Mouse (Mus musculus): Measurements from ENCODE around the gene Cdc42ep4. TPM values are rescaled to one million over a fixed set of nuclear protein-coding genes. Genes with fewer than 3 reads are reported as not detected.

The Cdc42ep4 gene
- polyA plus RNA-seq, 1 experiment from 2014 or later: 37.0 TPM

DNA sequence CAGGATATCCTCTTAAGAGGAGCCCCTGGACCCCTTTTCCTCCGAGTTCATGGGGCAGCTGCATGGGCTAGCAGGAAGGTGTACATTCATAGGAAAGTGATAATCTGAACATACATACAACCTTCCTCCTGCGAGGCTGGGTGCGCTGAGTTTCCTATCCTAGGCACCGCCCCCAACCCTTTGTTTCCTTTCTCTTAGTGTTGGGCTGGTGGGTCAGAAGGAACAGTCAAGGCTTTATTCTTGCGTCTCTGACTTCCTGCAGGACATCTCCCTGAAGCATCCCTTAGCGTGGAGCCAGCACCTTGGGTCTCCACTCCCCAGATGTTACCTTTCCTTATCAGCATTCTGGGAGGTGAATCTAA, 28.0 kb upstream of the Cdc42ep4 start:
- no peaks in the 10 kb centered on the region for H3K36me3 ChIP-seq (ENCODE audit: control insufficient read depth, insufficient read depth, low read length)
- 17% methylated on average over 6 of the region's 6 CpGs for WGBS

GRCm38 (mm10) chr11:113778733-113779679, 27.3 kb upstream of the Cdc42ep4 start:
- H3K4me2 ChIP-seq (ENCODE audit: low read depth, low read length): no peak overlapping the region
- H3K9me3 ChIP-seq (ENCODE audit: control insufficient read depth, low read length): no peaks in the 10 kb centered on the region
- no peak overlapping the region for H3K27ac ChIP-seq (ENCODE audit: low read depth, low read length)
- no peaks in the 10 kb centered on the region for H3K27me3 ChIP-seq (ENCODE audit: control insufficient read depth, insufficient read depth, low read length)
- no peak overlapping the region for H3K4me3 ChIP-seq (ENCODE audit: low read depth, low read length)
- peaks cover 12% of the 10 kb centered on the region for H3K4me1 ChIP-seq (ENCODE audit: control insufficient read depth, insufficient read depth, low read length)
- H3K36me3 ChIP-seq (ENCODE audit: control insufficient read depth, insufficient read depth, low read length): no peaks in the 10 kb centered on the region
- WGBS: 13% methylated on average over 20 of the region's 20 CpGs
- ATAC-seq (ENCODE audit: low read depth): no peak
- H3K9ac ChIP-seq (replicated peaks; ENCODE audit: low read depth, low read length): no peak overlapping the region

More for the DNA sequence above, 28.0 kb upstream of the Cdc42ep4 start:
- Histone ChIP-seq H3K4me2 (ENCODE audit: low read depth, low read length) (no peak overlapping the region), H3K9me3 (ENCODE audit: control insufficient read depth, low read length) (no peaks in the 10 kb centered on the region), H3K4me1 (ENCODE audit: control insufficient read depth, insufficient read depth, low read length) (peaks cover 16% of the 10 kb centered on the region), H3K27ac (ENCODE audit: low read depth, low read length) (no peak overlapping the region), H3K27me3 (ENCODE audit: control insufficient read depth, insufficient read depth, low read length) (no peaks in the 10 kb centered on the region), H3K4me3 (ENCODE audit: low read depth, low read length) (no peak overlapping the region), H3K9ac (replicated peaks; ENCODE audit: low read depth, low read length) (no peak overlapping the region)
- ATAC-seq (ENCODE audit: low read depth): no peak

DNA sequence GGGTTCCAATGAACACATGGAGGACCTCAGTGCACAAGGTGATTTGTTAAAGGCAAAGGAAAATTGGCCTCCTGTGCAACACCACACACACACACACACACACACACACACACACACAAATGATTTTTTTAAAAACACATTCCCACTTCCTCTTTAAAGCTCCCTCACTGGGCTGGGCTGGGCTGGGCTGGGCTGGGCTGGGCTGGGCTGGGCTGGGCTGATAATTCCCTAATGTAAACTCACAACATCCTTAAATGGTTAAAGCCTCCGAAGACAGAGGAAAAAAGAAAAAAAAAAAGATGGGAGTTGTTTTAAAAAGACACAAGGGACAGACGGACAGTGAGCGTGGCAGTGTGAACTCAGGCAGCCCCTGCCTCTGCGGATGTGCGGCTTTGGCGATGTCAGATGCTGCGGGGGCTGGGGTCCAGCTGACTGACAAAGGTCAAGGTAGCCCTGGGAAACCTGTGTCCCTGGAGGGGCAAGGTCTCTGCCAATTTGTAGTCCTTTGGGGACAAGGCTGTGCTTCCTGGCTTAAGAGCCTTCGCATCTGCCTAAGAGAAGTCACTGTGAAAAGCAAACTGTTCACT, 26.3 kb upstream of the Cdc42ep4 start:
- H3K27ac ChIP-seq (ENCODE audit: low read depth, low read length): no peak overlapping the region
- no peak overlapping the region for H3K9ac ChIP-seq (replicated peaks; ENCODE audit: low read depth, low read length)
- H3K4me1 ChIP-seq (ENCODE audit: control insufficient read depth, insufficient read depth, low read length): peaks cover 12% of the 10 kb centered on the region
- no peaks in the 10 kb centered on the region for H3K9me3 ChIP-seq (ENCODE audit: control insufficient read depth, low read length)
- WGBS: 69% methylated on average over 8 of the region's 8 CpGs
- no peak for ATAC-seq (ENCODE audit: low read depth)
- no peak overlapping the region for H3K4me3 ChIP-seq (ENCODE audit: low read depth, low read length)
- no peak overlapping the region for H3K4me2 ChIP-seq (ENCODE audit: low read depth, low read length)
- no peaks in the 10 kb centered on the region for H3K36me3 ChIP-seq (ENCODE audit: control insufficient read depth, insufficient read depth, low read length)
- no peaks in the 10 kb centered on the region for H3K27me3 ChIP-seq (ENCODE audit: control insufficient read depth, insufficient read depth, low read length)

DNA sequence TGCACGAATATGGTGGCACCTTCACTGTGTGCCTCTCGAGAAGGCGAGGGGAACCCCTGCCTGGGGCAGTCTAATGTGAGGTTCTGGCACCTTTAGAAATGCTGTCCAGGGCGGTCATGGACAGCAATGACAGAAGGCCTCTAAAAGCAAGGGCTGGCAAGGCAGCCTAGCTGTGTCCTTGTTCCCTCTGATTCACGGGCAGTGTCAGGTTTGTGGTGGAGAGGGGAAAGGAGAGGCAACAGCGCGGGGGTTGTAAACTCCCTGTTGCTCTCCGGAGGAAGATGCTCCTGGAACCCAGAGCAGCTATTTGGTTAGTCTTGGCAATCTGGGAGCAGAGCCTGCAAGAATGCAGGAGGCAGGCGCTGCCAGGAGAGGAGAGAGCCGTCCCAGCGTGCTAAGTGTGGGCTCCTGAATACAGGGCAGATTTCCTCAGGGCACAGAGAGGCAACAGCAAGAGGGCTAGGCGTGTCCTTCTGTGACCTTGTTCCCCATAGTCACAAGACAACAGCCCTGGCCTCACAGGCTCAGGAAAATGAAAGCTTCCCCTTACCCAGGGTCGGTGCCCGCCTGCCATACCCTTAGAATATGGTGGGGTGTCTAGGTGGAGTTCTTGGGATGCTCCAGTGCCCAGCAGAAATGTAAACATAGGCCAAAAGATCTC, 25.3 kb upstream of the Cdc42ep4 start:
- Histone ChIP-seq H3K9ac (replicated peaks; ENCODE audit: low read depth, low read length) (no peak overlapping the region), H3K27ac (ENCODE audit: low read depth, low read length) (no peak overlapping the region), H3K9me3 (ENCODE audit: control insufficient read depth, low read length) (no peaks in the 10 kb centered on the region), H3K4me2 (ENCODE audit: low read depth, low read length) (no peak overlapping the region), H3K36me3 (ENCODE audit: control insufficient read depth, insufficient read depth, low read length) (no peaks in the 10 kb centered on the region), H3K4me3 (ENCODE audit: low read depth, low read length) (no peak overlapping the region), H3K27me3 (ENCODE audit: control insufficient read depth, insufficient read depth, low read length) (no peaks in the 10 kb centered on the region), H3K4me1 (ENCODE audit: control insufficient read depth, insufficient read depth, low read length) (peaks cover 7% of the 10 kb centered on the region)
- WGBS: 60% methylated on average over 14 of the region's 14 CpGs
- ATAC-seq (ENCODE audit: low read depth): no peak

DNA sequence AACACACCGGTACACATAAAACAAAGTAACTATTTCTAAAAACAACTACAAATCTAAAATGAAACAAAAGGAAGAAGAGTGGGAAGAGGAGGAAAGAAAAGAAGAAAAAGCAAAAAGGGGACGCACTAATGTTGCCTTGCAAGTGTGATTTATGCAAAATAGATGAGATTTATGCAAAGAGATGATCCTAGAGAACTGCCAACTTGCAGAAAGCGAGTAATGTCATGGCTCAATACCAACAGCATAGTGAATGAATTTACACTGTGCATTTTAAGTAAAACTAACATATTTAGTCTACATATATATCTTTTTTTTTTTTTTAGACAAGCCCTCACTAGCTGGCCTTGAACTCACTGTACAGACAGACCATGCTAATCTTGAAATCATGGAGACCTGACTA, 23.1 kb upstream of the Cdc42ep4 start:
- Histone ChIP-seq H3K4me2 (ENCODE audit: low read depth, low read length) (no peak overlapping the region), H3K27ac (ENCODE audit: low read depth, low read length) (no peak overlapping the region), H3K9ac (replicated peaks; ENCODE audit: low read depth, low read length) (no peak overlapping the region), H3K36me3 (ENCODE audit: control insufficient read depth, insufficient read depth, low read length) (no peaks in the 10 kb centered on the region), H3K9me3 (ENCODE audit: control insufficient read depth, low read length) (no peaks in the 10 kb centered on the region), H3K4me3 (ENCODE audit: low read depth, low read length) (no peak overlapping the region), H3K4me1 (ENCODE audit: control insufficient read depth, insufficient read depth, low read length) (peaks cover 6% of the 10 kb centered on the region), H3K27me3 (ENCODE audit: control insufficient read depth, insufficient read depth, low read length) (no peaks in the 10 kb centered on the region)
- WGBS: 76% methylated on average over 3 of the region's 3 CpGs
- ATAC-seq (ENCODE audit: low read depth): no peak

GRCm38 (mm10) chr11:113773191-113773590, 21.5 kb upstream of the Cdc42ep4 start:
- H3K4me3 ChIP-seq (ENCODE audit: low read depth, low read length): no peak overlapping the region
- H3K27ac ChIP-seq (ENCODE audit: low read depth, low read length): no peak overlapping the region
- no peaks in the 10 kb centered on the region for H3K36me3 ChIP-seq (ENCODE audit: control insufficient read depth, insufficient read depth, low read length)
- no peak for ATAC-seq (ENCODE audit: low read depth)
- 0 out of 2 replicates have a peak, but pooled peaks cover 2% of the 10 kb centered on the region for H3K4me1 ChIP-seq (ENCODE audit: control insufficient read depth, insufficient read depth, low read length)
- H3K27me3 ChIP-seq (ENCODE audit: control insufficient read depth, insufficient read depth, low read length): no peaks in the 10 kb centered on the region
- H3K4me2 ChIP-seq (ENCODE audit: low read depth, low read length): no peak overlapping the region
- no peak overlapping the region for H3K9ac ChIP-seq (replicated peaks; ENCODE audit: low read depth, low read length)
- H3K9me3 ChIP-seq (ENCODE audit: control insufficient read depth, low read length): no peaks in the 10 kb centered on the region
- 87% methylated on average over 5 of the region's 5 CpGs for WGBS

DNA sequence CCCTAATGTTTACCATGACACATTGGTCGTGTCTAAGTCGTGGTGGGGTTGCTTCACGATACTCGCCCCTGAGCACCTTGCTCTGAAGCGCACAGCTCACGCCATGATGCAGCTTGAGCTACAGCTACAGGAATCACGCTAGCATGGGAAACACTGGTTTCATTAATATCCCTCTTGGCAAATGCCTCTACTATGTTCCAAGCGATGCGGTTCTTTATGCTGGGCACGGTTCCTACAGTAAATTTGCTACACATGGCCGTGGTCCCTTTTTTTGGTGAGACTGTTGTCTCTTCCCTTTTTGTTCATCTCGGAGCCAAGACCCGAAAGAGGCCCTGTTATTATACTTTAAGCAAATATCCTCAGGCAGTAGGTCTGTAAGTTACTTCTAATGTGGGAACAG, 19.5 kb upstream of the Cdc42ep4 start:
- H3K36me3 ChIP-seq (ENCODE audit: control insufficient read depth, insufficient read depth, low read length): no peaks in the 10 kb centered on the region
- ATAC-seq (ENCODE audit: low read depth): no peak

GRCm38 (mm10) chr11:113768356-113768755, 16.7 kb upstream of the Cdc42ep4 start:
- 0 out of 2 replicates have a peak, but pooled peaks cover 3% of the 10 kb centered on the region for H3K4me1 ChIP-seq (ENCODE audit: control insufficient read depth, insufficient read depth, low read length)
- no peaks in the 10 kb centered on the region for H3K9me3 ChIP-seq (ENCODE audit: control insufficient read depth, low read length)
- H3K4me3 ChIP-seq (ENCODE audit: low read depth, low read length): no peak overlapping the region
- no peak overlapping the region for H3K27ac ChIP-seq (ENCODE audit: low read depth, low read length)
- no peak overlapping the region for H3K9ac ChIP-seq (replicated peaks; ENCODE audit: low read depth, low read length)
- no peak overlapping the region for H3K4me2 ChIP-seq (ENCODE audit: low read depth, low read length)
- no peak for ATAC-seq (ENCODE audit: low read depth)
- H3K27me3 ChIP-seq (ENCODE audit: control insufficient read depth, insufficient read depth, low read length): no peaks in the 10 kb centered on the region
- 62% methylated on average over 3 of the region's 3 CpGs for WGBS
- H3K36me3 ChIP-seq (ENCODE audit: control insufficient read depth, insufficient read depth, low read length): no peaks in the 10 kb centered on the region

More for the DNA sequence above, 19.5 kb upstream of the Cdc42ep4 start:
- no peak overlapping the region for H3K9ac ChIP-seq (replicated peaks; ENCODE audit: low read depth, low read length)
- H3K4me1 ChIP-seq (ENCODE audit: control insufficient read depth, insufficient read depth, low read length): 0 out of 2 replicates have a peak, but pooled peaks cover 3% of the 10 kb centered on the region
- no peaks in the 10 kb centered on the region for H3K27me3 ChIP-seq (ENCODE audit: control insufficient read depth, insufficient read depth, low read length)
- H3K27ac ChIP-seq (ENCODE audit: low read depth, low read length): no peak overlapping the region
- H3K4me2 ChIP-seq (ENCODE audit: low read depth, low read length): no peak overlapping the region
- H3K9me3 ChIP-seq (ENCODE audit: control insufficient read depth, low read length): no peaks in the 10 kb centered on the region
- H3K4me3 ChIP-seq (ENCODE audit: low read depth, low read length): no peak overlapping the region
- 83% methylated on average over 13 of the region's 13 CpGs for WGBS

GRCm38 (mm10) chr11:113767285-113767684, 15.6 kb upstream of the Cdc42ep4 start:
- no peak overlapping the region for H3K9ac ChIP-seq (replicated peaks; ENCODE audit: low read depth, low read length)
- no peak for ATAC-seq (ENCODE audit: low read depth)
- no peaks in the 10 kb centered on the region for H3K36me3 ChIP-seq (ENCODE audit: control insufficient read depth, insufficient read depth, low read length)
- H3K9me3 ChIP-seq (ENCODE audit: control insufficient read depth, low read length): no peaks in the 10 kb centered on the region
- WGBS: 66% methylated on average over 8 of the region's 8 CpGs
- H3K4me2 ChIP-seq (ENCODE audit: low read depth, low read length): no peak overlapping the region
- no peak overlapping the region for H3K27ac ChIP-seq (ENCODE audit: low read depth, low read length)
- H3K4me1 ChIP-seq (ENCODE audit: control insufficient read depth, insufficient read depth, low read length): 0 out of 2 replicates have a peak, but pooled peaks cover 3% of the 10 kb centered on the region
- no peaks in the 10 kb centered on the region for H3K27me3 ChIP-seq (ENCODE audit: control insufficient read depth, insufficient read depth, low read length)
- H3K4me3 ChIP-seq (ENCODE audit: low read depth, low read length): no peak overlapping the region

All from neural tube, embryonic 14.5 days (tissue).